Mouse (Mus musculus) left cerebral cortex, adult 9 months (tissue): Measurements from ENCODE around the gene Pex26.

ENCODE experiments used
- DNase-seq, 2 experiments: peaks; one replicate each; pipeline ENCODE4 v3.0.0; 2022; ENCODE audit warnings: low spot score in 2 of 2

Gene Pex26

GRCm38 (mm10) chr6:121166098-121166552, 17.3 kb upstream of the Pex26 start:
- no peak for DNase-seq

GRCm38 (mm10) chr6:121167381-121167975, 16.0 kb upstream of the Pex26 start:
- DNase-seq, result no peak

GRCm38 (mm10) chr6:121171102-121171501, 12.4 kb upstream of the Pex26 start:
- no peak for DNase-seq

DNA sequence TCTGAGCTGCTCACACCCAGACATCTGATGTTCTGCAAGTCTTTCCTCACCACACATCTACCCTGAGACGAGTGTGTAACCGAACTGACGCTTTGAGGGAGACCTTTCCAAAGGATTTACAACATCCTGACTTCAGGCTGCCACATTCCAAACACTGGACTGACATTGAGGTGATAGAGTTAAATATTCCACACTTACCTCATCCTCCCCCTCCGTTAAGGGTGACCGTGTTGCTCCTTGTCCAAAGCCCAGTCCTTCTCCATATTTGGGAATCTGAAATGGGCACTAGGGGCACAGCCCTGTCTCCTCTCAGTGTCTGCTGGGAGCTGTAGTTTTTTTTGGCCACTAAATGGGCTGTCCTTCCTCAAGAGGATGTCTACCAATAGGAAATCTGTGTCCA, 10.0 kb upstream of the Pex26 start:
- DNase-seq, result no peak

DNA sequence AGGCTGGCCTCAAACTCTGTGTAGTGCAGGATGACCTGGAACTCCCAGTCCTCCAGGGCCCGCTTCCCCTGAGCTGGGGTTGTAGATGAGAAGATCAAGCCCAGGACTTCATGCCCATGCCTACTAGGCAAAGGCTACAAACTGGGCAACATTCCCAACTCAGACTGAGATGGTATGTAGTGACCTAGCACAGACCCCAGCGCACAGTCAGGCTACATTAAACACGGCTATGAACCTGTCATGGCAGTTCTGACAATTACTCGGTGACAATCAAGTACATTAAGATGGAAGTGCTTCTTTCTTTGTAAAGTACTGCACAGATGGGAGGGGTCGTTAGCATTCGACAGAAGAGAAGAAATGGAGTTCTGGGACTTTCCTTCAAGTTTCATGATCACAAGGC, 8.7 kb upstream of the Pex26 start:
- DNase-seq, result no peak

DNA sequence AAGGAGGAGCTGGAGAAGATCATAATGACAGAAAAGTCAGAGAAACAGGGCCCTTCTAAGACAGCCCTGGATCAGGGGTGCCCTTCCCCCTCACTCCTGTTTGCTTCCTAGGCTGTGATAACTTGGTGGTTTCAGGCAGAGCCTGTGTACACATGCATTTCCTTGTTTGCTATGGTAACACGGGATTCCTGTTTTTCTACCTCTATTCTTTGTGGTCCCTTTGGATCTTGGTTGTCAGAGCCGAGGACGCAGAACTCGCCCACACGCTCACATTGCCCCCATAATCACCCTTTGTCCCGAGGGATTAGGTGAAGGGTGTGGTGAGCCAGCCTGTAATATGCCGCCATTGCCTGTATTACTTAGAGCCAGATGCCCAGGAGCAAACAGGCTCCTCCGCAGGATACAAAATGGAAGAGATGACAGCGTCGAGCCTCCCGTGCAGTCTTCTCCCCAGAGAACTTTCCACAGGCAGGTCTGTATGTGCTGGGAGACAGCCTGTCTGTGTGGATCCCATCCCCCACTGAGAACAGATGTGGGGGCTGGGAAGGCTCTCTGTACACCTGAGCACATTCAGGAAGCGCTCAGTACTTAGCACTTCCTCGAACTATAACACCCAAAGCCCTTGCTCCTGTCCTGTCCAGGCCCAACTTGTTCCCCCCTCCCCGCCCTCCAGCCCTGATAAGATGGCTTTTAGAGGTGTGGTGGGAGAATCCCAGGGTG, 7.3 kb upstream of the Pex26 start:
- DNase-seq, result no peak

DNA sequence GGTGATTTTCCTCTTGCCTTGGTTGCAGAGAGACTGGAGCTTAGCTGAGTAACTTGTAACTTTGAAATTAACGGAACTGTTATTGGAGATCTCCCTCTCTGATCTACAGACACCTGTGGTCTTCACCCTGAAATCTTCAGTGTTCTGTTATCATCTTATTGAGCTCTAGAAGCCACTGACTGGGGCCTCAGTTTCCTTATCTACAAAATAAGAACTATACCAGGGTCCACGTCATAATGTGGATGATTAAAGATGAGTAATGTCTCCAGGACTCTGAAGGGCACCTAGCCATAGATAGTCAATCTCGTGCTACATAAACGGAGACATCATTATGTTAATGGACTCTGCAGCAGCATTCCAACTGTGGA, 6.8 kb upstream of the Pex26 start:
- DNase-seq, result no peak

DNA sequence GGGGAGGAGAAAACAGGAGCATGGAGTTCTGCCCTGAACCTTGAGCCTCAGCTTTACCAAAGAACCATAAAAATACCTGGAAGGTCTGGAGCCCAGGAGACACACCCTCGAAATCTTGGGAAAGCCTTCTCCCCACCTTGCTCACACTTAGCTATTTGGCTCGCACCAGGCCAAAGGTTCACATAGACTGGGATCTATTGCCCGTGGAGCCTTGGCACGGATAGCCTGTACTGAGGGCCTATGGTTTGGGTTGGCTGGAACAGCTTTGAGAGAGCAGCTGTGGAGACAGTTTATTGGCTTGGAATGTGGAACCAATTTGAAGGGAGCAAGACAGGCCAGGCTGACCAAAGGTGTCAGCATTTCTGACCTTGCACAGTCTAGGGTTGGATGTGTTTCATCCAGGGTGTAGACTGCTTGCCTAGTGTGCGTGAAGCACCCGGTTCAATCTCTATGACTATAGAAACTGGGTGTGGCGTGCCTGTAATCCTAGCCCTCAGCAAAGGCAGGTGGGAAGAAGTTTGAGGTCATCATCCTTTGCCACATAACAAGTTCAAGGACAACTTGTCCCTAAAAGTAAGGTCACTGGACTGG, 6.3 kb upstream of the Pex26 start:
- no peak for DNase-seq

- peak; percentile 47 to 88 for DNase-seq
Observed at GRCm38 (mm10) chr6:121178700-121179358, 4.6 kb upstream of the Pex26 start.

- DNase-seq, result no peak
Observed at GRCm38 (mm10) chr6:121179846-121180245, 3.6 kb upstream of the Pex26 start.

DNA sequence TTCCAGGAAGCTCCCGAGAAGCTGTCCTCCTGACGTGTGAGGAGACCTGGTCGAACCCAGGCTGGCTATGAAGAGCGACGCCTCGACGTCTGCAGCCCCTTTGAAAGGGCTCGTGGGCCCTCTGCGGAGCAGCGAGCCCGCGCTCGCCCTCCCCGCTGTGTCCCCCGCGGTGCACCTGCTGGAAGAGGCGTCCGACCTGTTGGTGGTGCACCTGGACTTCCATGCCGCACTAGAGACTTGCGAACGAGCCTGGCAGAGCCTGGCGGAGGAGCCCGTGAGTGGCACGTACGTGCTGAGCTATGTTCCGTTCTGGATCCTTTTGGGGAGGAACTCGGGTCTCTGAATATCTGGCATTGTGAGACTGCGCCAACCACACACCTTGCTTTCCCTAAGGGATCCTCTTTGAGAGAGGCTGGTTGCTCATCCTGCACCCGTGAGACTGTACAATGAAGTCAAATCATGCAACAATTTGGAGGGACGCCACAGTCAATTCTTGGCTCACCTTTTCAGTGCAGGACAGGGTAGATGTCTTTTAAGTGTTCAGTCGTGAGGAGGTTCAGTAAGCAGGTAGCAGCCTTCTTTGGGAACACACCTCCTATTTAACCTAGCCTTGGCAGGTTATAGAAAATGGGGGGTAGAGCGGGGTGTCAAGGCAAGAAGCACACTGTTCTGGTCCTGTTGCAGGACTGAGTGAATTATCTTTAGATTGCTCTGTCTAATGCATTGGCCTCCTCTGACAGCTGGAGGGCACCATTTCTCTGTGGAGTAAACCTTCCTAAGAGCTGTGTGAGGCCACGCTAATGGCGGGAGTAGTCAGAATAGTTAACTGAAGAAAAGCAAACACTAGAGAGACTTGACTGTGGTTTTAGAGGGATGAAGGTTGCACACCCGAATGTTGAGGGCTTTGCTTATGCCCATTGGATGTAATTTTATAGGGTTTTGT, 1.0 kb downstream of the Pex26 start:
- DNase-seq, result peak in 1 of 2 experiments; percentile 51

GRCm38 (mm10) chr6:121185232-121185631, 1.8 kb downstream of the Pex26 start:
- no peak for DNase-seq

- no peak for DNase-seq
Observed at GRCm38 (mm10) chr6:121191261-121192009, 8.0 kb downstream of the Pex26 start.

DNA sequence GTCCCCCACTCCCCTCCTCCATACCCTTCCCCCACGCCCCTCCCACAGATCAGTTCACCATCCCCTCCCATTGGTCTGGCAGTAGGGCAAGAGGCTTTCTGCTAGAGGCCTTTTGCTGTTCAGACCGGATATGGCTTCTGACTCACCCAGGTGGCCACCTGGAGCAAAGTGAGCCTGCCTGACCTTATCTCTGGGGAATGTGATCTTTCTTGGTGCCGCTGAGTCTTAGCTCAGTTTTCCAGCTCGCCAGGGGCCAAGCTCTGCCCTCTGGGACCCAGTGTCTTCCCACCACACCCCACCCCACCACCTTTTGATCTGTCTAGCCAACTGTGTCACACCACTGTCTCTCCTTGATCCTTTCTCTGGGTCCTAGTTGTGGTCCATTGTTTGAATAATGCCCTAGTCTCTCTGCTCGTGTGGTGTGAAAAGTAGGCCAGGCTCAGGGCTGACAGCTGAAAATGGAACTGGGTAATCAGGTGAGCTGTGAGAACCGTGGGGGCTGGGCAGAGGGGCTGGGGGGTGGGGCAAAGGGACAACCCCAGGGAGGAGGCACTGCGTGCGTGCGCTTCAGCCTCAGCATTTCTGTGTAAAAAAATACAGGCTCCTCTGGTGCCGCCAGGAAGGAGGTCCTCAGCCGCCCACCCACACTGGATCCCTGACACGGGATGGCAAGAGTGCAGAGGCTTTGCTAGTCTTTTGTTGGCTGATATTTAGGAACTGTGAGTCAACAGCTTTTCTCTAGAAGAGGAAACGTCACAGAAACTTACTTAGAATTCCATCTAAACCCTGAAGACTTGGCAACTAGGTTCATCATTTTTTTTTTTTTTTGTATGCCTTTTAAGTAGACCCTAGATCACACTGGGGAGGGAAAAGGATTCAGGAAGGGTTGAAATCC, 10.8 kb downstream of the Pex26 start:
- no peak for DNase-seq

GRCm38 (mm10) chr6:121194956-121195731, 11.7 kb downstream of the Pex26 start:
- DNase-seq, result no peak

- DNase-seq, result no peak
Observed at GRCm38 (mm10) chr6:121197807-121198365, 14.4 kb downstream of the Pex26 start.

DNA sequence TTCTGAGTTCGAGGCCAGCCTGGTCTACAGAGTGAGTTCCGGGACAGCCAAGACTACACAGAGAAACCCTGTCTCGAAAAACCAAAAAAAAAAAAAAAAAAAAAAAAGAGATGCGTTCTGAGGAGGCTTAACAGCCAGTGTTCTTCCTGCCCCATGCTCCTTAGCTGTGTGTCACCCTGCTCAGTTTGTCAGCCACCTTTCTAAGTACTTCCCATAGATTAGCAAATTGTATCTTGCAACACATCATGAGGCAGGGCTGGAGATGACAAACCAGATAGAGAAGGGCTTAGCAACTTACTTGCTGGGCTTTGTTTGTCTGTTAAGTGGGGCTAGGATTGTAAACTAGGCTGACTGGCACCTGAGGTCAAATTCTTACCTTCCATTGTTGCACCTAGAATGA, 17.0 kb downstream of the Pex26 start:
- no peak for DNase-seq

- DNase-seq, result no peak
Observed at GRCm38 (mm10) chr6:121202026-121202425, 18.6 kb downstream of the Pex26 start.

- no peak for DNase-seq
Observed at GRCm38 (mm10) chr6:121206481-121206880, 23.0 kb downstream of the Pex26 start.
